Mouse (Mus musculus): ENCODE data around the gene Gm4952.
A peak's percentile ranks its signal among the peaks of the same experiment; 100 is the strongest.

GRCm38 (mm10) chr19:12591908-12592307 lies 7.9 kb upstream of the Gm4952 start:
- TF ChIP-seq CTCF (IDR thresholded peaks at IDR 0.05; ENCODE audit: borderline replicate concordance, insufficient read depth, low read depth, low read length) (peak; percentile 85), POLR2A (IDR thresholded peaks at IDR 0.05; ENCODE audit: borderline replicate concordance, insufficient read depth, low read length) (no peak)

Data from cerebellum, adult 2 months (tissue).